Mouse (Mus musculus): Measurements from ENCODE around the gene Spata1. TPM values are rescaled to one million over a fixed set of nuclear protein-coding genes. Genes with fewer than 3 reads are reported as not detected.
A peak's percentile ranks its signal among the peaks of the same experiment; 100 is the strongest.

Gene Spata1
- polyA plus RNA-seq, 1 experiment from 2014 or later: 5.4 TPM

GRCm38 (mm10) chr3:146413016-146413415 is 86.5 kb downstream of the Spata1 start:
- Histone ChIP-seq H3K9me3 (no peaks in the 10 kb centered on the region), H3K27ac (no peak overlapping the region), H3K4me3 (no peak overlapping the region), H3K36me3 (peaks cover 11% of the 10 kb centered on the region; the same call in 1 of the 2 replicates), H3K4me1 (peaks cover 42% of the 10 kb centered on the region), H3K27me3 (ENCODE audit: insufficient read depth, poor library complexity, severe bottlenecking) (no peaks in the 10 kb centered on the region)
- WGBS: 89% methylated on average over 13 of the region's 13 CpGs
- no peak for DNase-seq (ENCODE audit: low spot score)

GRCm38 (mm10) chr3:146412480-146412879 is 87.1 kb downstream of the Spata1 start:
- Histone ChIP-seq H3K9me3 (no peaks in the 10 kb centered on the region), H3K36me3 (peaks cover 6% of the 10 kb centered on the region; the same call in 1 of the 2 replicates), H3K4me1 (peaks cover 42% of the 10 kb centered on the region), H3K4me3 (no peak overlapping the region), H3K27me3 (ENCODE audit: insufficient read depth, poor library complexity, severe bottlenecking) (no peaks in the 10 kb centered on the region), H3K27ac (no peak overlapping the region)
- WGBS: 84% methylated on average over 7 of the region's 7 CpGs
- no peak for DNase-seq (ENCODE audit: low spot score)

- 81% methylated on average over 2 of the region's 2 CpGs for WGBS
- no peak overlapping the region for H3K4me3 ChIP-seq
- no peak overlapping the region for H3K27ac ChIP-seq
- H3K9me3 ChIP-seq: no peaks in the 10 kb centered on the region
- H3K27me3 ChIP-seq (ENCODE audit: insufficient read depth, poor library complexity, severe bottlenecking): no peaks in the 10 kb centered on the region
- no peak for DNase-seq (ENCODE audit: low spot score)
- peaks cover 1% of the 10 kb centered on the region; the same call in 1 of the 2 replicates for H3K36me3 ChIP-seq
- H3K4me1 ChIP-seq: peaks cover 43% of the 10 kb centered on the region
Observed at GRCm38 (mm10) chr3:146412008-146412407, 87.5 kb downstream of the Spata1 start.

- H3K4me1 ChIP-seq: peaks cover 47% of the 10 kb centered on the region
- no peaks in the 10 kb centered on the region for H3K27me3 ChIP-seq (ENCODE audit: insufficient read depth, poor library complexity, severe bottlenecking)
Observed at GRCm38 (mm10) chr3:146410114-146410513, 89.4 kb downstream of the Spata1 start.

More at GRCm38 (mm10) chr3:146410114-146410513, 89.4 kb downstream of the Spata1 start:
- Histone ChIP-seq H3K36me3 (no peaks in the 10 kb centered on the region; the same call in 1 of the 2 replicates), H3K27ac (peak overlapping the region; percentile 11; the same call in 1 of the 2 replicates), H3K9me3 (no peaks in the 10 kb centered on the region), H3K4me3 (no peak overlapping the region)
- 72% methylated on average over 7 of the region's 7 CpGs for WGBS
- DNase-seq (ENCODE audit: low spot score): peak; percentile 84

Other genes with a start within 250 kb of the Spata1 start
- gene Ssx2ip, start 95.1 kb downstream of the Spata1 start, polyA plus RNA-seq (2016; fragmentation: Nextera tagmentation; extraction: Ambion mirVana): 29.8 and 35.8 TPM in 2 replicates
- 9.9 and 11.4 TPM in 2 replicates for gene Ctbs, start 50.0 kb downstream of the Spata1 start, polyA plus RNA-seq (2016; fragmentation: Nextera tagmentation; extraction: Ambion mirVana)
- 1,312 and 1,459 TPM in 2 replicates for gene Gng5, start 54 bp upstream of the Spata1 start, polyA plus RNA-seq (2016; fragmentation: Nextera tagmentation; extraction: Ambion mirVana)
- gene Rpf1, start 21.7 kb upstream of the Spata1 start, polyA plus RNA-seq (2016; fragmentation: Nextera tagmentation; extraction: Ambion mirVana): 45.0 and 57.3 TPM in 2 replicates
- not detected in 2 replicates for gene Uox, start 70.7 kb upstream of the Spata1 start, polyA plus RNA-seq (2016; fragmentation: Nextera tagmentation; extraction: Ambion mirVana)
- 0.05 TPM in 1 of 2 replicates, not detected in the other for gene Dnase2b, start 115.8 kb upstream of the Spata1 start, polyA plus RNA-seq (2016; fragmentation: Nextera tagmentation; extraction: Ambion mirVana)
- 0.11 TPM in 1 of 2 replicates, not detected in the other for gene 4930503B20Rik, start 151.6 kb upstream of the Spata1 start, polyA plus RNA-seq (2016; fragmentation: Nextera tagmentation; extraction: Ambion mirVana)
- gene Samd13, start 185.8 kb upstream of the Spata1 start, polyA plus RNA-seq (2016; fragmentation: Nextera tagmentation; extraction: Ambion mirVana): 0.84 and 2.0 TPM in 2 replicates

All from heart, embryonic 10.5 days (tissue).